Mouse (Mus musculus): ENCODE data around the gene Ly6g5c. TPM values are rescaled to one million over a fixed set of nuclear protein-coding genes. Genes with fewer than 3 reads are reported as not detected.

The Ly6g5c gene
- polyA plus RNA-seq, 1 experiment from 2014 or later: not detected

DNA sequence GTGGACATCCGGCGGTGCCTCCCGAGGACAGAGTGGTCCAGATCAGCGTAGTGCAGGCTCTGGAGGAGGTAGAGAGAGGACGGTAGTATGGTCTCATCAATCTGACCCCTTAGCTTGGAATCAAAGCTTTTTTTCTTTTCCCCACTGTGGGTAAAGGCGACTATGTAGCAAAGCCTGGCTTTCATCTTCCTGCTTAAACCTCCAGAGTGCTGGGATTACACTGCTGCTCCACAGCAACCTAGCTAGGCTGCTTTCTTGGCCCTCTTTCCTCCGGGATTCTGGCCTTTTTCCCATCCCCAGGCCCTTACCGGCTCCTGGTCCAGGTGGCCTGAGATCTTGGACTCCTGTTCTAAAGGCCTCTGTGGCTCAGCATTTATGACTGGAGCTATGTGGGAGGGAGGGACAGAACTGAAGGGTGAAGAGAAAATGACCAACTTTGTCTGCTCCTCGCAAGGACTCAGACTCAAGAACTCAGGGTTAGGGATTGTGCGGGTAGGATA, 43.7 kb upstream of the Ly6g5c start:
- Histone ChIP-seq H3K9me3 (replicated peaks; ENCODE audit: control insufficient read depth, low read length) (no peaks in the 10 kb centered on the region), H3K36me3 (replicated peaks; ENCODE audit: control insufficient read depth, insufficient read depth, low read depth, low read length) (peaks cover 9% of the 10 kb centered on the region), H3K4me1 (ENCODE audit: control insufficient read depth, insufficient read depth, low read length) (peaks cover 13% of the 10 kb centered on the region), H3K27ac (replicated peaks; ENCODE audit: low read depth, low read length) (no peak overlapping the region), H3K4me2 (ENCODE audit: low read depth, low read length) (no peak overlapping the region; the same call in 1 of the 2 replicates), H3K4me3 (ENCODE audit: low read depth, low read length) (peak overlapping the region; percentile 27; the same call in 1 of the 2 replicates), H3K27me3 (ENCODE audit: control insufficient read depth, insufficient read depth, low read length) (peaks cover 14% of the 10 kb centered on the region), H3K9ac (replicated peaks; ENCODE audit: low read length) (no peak overlapping the region; the same call in 1 of the 2 replicates)
- DNase-seq (ENCODE audit: low spot score) (no peak), ATAC-seq (replicated peaks; ENCODE audit: insufficient number of reproducible peaks, low FRiP score, low TSS enrichment, low read depth) (no peak)
- WGBS: 29% methylated on average over 10 of the region's 10 CpGs

DNA sequence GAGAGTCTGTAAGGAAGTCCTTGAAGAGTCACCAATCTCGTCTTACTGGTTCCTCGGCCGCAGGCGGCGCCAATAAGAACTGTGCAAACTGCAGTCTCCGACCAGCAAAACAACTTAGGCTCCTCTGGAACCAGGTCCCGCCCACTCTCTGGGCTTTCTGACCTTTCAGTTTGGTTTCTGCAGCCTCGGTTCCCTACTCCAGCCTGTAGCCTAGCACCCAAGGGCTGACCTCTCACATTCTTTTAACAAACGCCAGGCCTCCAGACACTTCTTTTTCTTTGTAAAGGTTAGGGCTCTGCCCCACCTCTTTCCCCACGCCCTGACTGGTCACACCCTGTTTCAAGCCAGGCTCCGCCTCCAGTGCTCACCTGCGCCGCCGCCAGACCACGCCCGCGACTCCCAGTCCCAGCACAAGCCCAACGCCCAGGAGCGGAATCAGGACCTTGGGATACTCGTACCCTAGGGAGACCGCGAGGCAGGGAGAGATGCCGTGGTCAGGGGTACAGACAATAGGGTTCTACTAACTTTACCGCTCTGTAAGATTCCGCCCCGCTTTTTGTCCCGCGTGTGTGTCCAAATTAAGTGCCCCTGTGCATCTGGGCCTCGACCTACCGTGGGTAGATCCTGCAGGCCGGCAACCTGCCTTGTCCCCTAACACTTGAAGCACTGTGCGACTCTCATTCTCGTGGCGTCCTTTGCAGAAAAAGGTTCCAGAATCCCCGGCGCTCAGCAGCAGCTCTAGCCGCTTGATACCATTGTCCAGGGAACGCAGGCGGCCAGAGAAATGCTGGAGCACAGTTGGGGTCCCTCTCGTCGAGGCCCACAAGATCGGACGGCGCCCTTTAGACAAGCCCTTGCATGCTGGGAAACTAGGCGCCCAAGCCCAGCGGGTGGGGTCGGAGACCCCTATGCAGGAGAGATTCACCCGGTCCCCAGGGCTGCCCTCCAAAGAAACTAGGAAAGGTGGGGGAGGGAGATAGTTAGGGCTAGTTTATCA, 42.8 kb upstream of the Ly6g5c start, which contains the start of gene Ly6g6c:
TSS of gene Ly6g6c (plus strand) at position 438 of the 997 bp plus-strand sequence.
- Histone ChIP-seq H3K4me1 (ENCODE audit: control insufficient read depth, insufficient read depth, low read length) (peaks cover 12% of the 10 kb centered on the region), H3K4me2 (ENCODE audit: low read depth, low read length) (peak within 1 kb of the TSS; percentile 60), H3K9ac (replicated peaks; ENCODE audit: low read length) (peak within 1 kb of the TSS; percentile 46), H3K36me3 (replicated peaks; ENCODE audit: control insufficient read depth, insufficient read depth, low read depth, low read length) (peaks cover 9% of the 10 kb centered on the region), H3K9me3 (replicated peaks; ENCODE audit: control insufficient read depth, low read length) (no peaks in the 10 kb centered on the region), H3K27me3 (ENCODE audit: control insufficient read depth, insufficient read depth, low read length) (peaks cover 14% of the 10 kb centered on the region), H3K27ac (replicated peaks; ENCODE audit: low read depth, low read length) (no peak within 1 kb of the TSS), H3K4me3 (ENCODE audit: low read depth, low read length) (peak within 1 kb of the TSS; percentile 27)
- 2% methylated on average over 48 of the region's 48 CpGs for WGBS
- peak; percentile 11; the same call in 1 of the 2 replicates for ATAC-seq (replicated peaks; ENCODE audit: insufficient number of reproducible peaks, low FRiP score, low TSS enrichment, low read depth)
- peak; percentile 77 for DNase-seq (ENCODE audit: low spot score)

DNA sequence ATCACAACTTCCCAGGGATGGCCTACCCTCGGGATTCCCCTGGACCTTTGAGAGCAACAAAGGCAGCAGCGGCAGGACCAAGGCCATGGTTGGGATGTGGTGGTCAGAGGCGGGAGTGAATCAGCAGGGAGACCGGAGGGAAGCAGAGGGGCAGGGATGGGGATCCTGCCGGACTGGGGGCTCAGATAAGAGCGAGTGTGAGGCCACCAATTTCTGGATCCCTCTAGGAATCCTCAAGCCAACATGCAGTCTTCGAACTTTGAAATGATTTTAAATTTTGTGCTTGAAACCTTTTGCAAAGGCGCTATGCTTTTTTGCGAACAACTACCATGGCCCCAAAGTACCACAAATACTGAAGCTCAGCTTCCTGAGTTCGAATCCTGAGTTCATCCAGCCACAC, 42.0 kb upstream of the Ly6g5c start, which contains the start of gene Mpig6b:
TSS of gene Mpig6b (minus strand) at position 101 of the 400 bp plus-strand sequence.
- Histone ChIP-seq H3K9ac (replicated peaks; ENCODE audit: low read length) (peak within 1 kb of the TSS; percentile 46), H3K27me3 (ENCODE audit: control insufficient read depth, insufficient read depth, low read length) (peaks cover 14% of the 10 kb centered on the region), H3K36me3 (replicated peaks; ENCODE audit: control insufficient read depth, insufficient read depth, low read depth, low read length) (peaks cover 6% of the 10 kb centered on the region), H3K4me2 (ENCODE audit: low read depth, low read length) (peak within 1 kb of the TSS; percentile 60), H3K4me3 (ENCODE audit: low read depth, low read length) (peak within 1 kb of the TSS; percentile 27), H3K27ac (replicated peaks; ENCODE audit: low read depth, low read length) (no peak within 1 kb of the TSS), H3K9me3 (replicated peaks; ENCODE audit: control insufficient read depth, low read length) (no peaks in the 10 kb centered on the region), H3K4me1 (ENCODE audit: control insufficient read depth, insufficient read depth, low read length) (peaks cover 4% of the 10 kb centered on the region; the same call in 1 of the 2 replicates)
- WGBS: 44% methylated on average over 10 of the region's 10 CpGs
- ATAC-seq (replicated peaks; ENCODE audit: insufficient number of reproducible peaks, low FRiP score, low TSS enrichment, low read depth) (no peak), DNase-seq (ENCODE audit: low spot score) (no peak)

DNA sequence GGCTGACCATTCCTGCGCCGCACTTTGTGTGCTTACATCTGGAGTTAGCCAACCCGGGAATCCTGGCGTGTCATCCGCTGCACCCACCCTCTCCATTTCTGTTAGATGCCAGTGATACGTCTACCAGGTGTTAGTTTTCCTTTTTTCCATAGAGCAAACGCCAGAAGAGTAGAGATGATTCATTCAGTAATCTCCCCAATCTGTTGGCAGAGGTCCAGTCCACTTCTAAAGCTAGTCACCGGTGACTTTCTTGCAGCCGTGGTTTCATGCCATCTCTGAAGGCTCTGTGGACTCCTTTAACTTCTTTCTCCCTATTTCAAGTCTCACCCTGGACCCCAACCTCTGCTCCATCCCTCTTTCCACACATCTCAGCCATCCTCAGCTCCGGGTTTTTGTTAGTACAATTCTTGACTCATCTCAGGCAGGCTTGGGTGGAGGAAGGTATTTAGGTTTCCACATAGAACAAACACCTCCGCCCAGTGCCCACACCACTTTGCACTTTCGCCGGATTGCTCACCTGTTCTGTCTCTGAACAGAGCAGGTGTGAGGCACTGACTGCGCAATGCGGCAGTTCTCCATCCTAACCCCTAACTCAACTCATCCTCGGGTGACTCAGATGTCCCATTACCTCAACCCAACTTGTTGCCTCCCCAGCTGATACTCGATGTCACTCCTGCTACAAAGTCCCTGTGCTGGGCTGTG, 39.7 kb upstream of the Ly6g5c start:
- Histone ChIP-seq H3K27me3 (ENCODE audit: control insufficient read depth, insufficient read depth, low read length) (peaks cover 14% of the 10 kb centered on the region), H3K4me3 (ENCODE audit: low read depth, low read length) (no peak overlapping the region), H3K9ac (replicated peaks; ENCODE audit: low read length) (no peak overlapping the region), H3K9me3 (replicated peaks; ENCODE audit: control insufficient read depth, low read length) (no peaks in the 10 kb centered on the region), H3K27ac (replicated peaks; ENCODE audit: low read depth, low read length) (no peak overlapping the region), H3K36me3 (replicated peaks; ENCODE audit: control insufficient read depth, insufficient read depth, low read depth, low read length) (no peaks in the 10 kb centered on the region), H3K4me1 (ENCODE audit: control insufficient read depth, insufficient read depth, low read length) (peaks cover 4% of the 10 kb centered on the region; the same call in 1 of the 2 replicates), H3K4me2 (ENCODE audit: low read depth, low read length) (no peak overlapping the region; the same call in 1 of the 2 replicates)
- DNase-seq (ENCODE audit: low spot score) (no peak), ATAC-seq (replicated peaks; ENCODE audit: insufficient number of reproducible peaks, low FRiP score, low TSS enrichment, low read depth) (no peak)
- 82% methylated on average over 17 of the region's 17 CpGs for WGBS

DNA sequence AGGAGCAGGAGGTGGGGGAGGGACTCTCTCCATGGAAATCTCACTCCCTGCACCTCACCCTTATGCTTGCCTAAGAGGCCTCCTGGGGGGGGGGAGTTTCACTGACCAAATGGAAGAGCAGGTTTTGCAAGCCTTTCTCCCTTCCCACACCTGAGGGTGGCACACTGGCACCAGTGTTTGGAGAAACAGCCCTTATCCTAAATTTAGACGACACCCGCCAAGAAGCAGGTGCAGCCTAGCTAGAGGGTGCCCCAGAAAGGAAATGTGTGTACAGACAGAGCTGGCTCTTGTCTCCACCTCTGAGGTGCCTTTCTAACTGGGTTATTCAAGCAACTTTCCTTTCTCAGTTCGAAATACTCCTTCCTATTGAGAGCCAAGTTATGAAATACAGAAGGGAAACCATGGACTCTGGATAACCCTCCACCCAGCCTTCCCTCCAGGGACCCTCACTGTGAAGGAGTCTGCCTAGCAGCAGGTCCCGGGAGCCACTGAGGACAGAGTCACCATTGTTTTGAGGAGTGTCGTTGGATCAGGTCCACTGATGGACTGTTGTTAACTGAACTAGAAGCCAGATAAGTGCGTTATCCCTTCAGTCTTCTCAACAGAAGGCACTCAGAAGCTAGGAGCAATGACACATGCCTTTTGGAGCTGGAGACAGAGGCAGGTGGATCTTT, 37.4 kb upstream of the Ly6g5c start:
- WGBS: 50% methylated on average over 6 of the region's 6 CpGs
- Histone ChIP-seq H3K4me2 (ENCODE audit: low read depth, low read length) (no peak overlapping the region), H3K9ac (replicated peaks; ENCODE audit: low read length) (no peak overlapping the region), H3K4me1 (ENCODE audit: control insufficient read depth, insufficient read depth, low read length) (no peaks in the 10 kb centered on the region), H3K27me3 (ENCODE audit: control insufficient read depth, insufficient read depth, low read length) (peaks cover 9% of the 10 kb centered on the region), H3K4me3 (ENCODE audit: low read depth, low read length) (no peak overlapping the region), H3K36me3 (replicated peaks; ENCODE audit: control insufficient read depth, insufficient read depth, low read depth, low read length) (no peaks in the 10 kb centered on the region), H3K27ac (replicated peaks; ENCODE audit: low read depth, low read length) (no peak overlapping the region), H3K9me3 (replicated peaks; ENCODE audit: control insufficient read depth, low read length) (no peaks in the 10 kb centered on the region)
- DNase-seq (ENCODE audit: low spot score) (no peak), ATAC-seq (replicated peaks; ENCODE audit: insufficient number of reproducible peaks, low FRiP score, low TSS enrichment, low read depth) (no peak)

DNA sequence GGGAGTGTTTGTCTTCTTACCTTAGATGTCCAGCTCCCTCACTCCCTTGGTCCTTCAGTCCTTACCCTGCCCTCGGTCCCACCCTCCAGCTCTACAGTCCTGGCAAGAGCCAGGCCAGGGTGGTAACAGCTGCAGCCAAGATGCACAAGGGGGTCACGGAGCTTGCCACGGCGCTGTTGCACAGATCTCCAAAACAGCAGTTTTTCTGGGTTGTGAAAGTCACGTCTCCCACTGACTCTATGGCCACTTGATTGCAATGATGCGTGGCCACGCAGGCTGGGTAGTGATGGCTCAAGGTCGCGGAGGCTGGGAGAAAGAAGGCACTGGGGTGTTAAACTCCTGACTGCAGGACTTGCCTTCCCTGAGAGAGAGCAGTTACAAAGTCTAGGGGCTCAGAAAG, 36.6 kb upstream of the Ly6g5c start:
- Histone ChIP-seq H3K36me3 (replicated peaks; ENCODE audit: control insufficient read depth, insufficient read depth, low read depth, low read length) (no peaks in the 10 kb centered on the region), H3K27ac (replicated peaks; ENCODE audit: low read depth, low read length) (no peak overlapping the region; the same call in 1 of the 2 replicates), H3K9me3 (replicated peaks; ENCODE audit: control insufficient read depth, low read length) (no peaks in the 10 kb centered on the region), H3K9ac (replicated peaks; ENCODE audit: low read length) (no peak overlapping the region), H3K4me2 (ENCODE audit: low read depth, low read length) (no peak overlapping the region), H3K27me3 (ENCODE audit: control insufficient read depth, insufficient read depth, low read length) (peaks cover 6% of the 10 kb centered on the region), H3K4me3 (ENCODE audit: low read depth, low read length) (no peak overlapping the region), H3K4me1 (ENCODE audit: control insufficient read depth, insufficient read depth, low read length) (peaks cover 2% of the 10 kb centered on the region; the same call in 1 of the 2 replicates)
- ATAC-seq (replicated peaks; ENCODE audit: insufficient number of reproducible peaks, low FRiP score, low TSS enrichment, low read depth) (no peak), DNase-seq (ENCODE audit: low spot score) (no peak)
- WGBS: 81% methylated on average over 9 of the region's 9 CpGs

DNA sequence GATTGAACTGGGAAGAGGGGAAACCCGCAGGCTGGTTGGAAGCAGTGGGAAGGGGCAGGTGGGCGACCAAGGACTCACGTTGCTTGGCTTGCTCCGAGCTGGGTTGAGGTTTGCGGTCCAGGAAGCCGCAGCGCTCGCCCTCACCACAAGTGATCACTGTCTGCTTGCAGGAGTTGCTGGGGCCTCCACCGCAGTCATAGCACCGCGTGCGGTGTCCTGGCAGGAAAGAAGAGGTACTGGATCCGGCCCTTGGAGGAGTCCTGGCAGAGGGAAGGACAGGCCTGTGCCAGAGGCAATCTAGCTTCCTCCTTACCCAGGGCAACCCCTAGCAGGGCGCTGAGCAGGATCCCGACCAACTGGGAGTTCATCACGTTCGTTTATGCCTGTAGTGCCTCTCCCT, 34.0 kb upstream of the Ly6g5c start:
- no peak overlapping the region for H3K4me2 ChIP-seq (ENCODE audit: low read depth, low read length)
- peaks cover 9% of the 10 kb centered on the region for H3K4me1 ChIP-seq (ENCODE audit: control insufficient read depth, insufficient read depth, low read length)
- no peaks in the 10 kb centered on the region for H3K27me3 ChIP-seq (ENCODE audit: control insufficient read depth, insufficient read depth, low read length)
- H3K9ac ChIP-seq (replicated peaks; ENCODE audit: low read length): no peak overlapping the region
- 49% methylated on average over 16 of the region's 17 CpGs for WGBS
- no peak overlapping the region for H3K4me3 ChIP-seq (ENCODE audit: low read depth, low read length)
- no peak overlapping the region for H3K27ac ChIP-seq (replicated peaks; ENCODE audit: low read depth, low read length)
- no peaks in the 10 kb centered on the region for H3K9me3 ChIP-seq (replicated peaks; ENCODE audit: control insufficient read depth, low read length)
- DNase-seq (ENCODE audit: low spot score) (no peak), ATAC-seq (replicated peaks; ENCODE audit: insufficient number of reproducible peaks, low FRiP score, low TSS enrichment, low read depth) (no peak)
- H3K36me3 ChIP-seq (replicated peaks; ENCODE audit: control insufficient read depth, insufficient read depth, low read depth, low read length): no peaks in the 10 kb centered on the region
